Mouse (Mus musculus): ENCODE measurements around the gene Ctnnb1.

DNA sequence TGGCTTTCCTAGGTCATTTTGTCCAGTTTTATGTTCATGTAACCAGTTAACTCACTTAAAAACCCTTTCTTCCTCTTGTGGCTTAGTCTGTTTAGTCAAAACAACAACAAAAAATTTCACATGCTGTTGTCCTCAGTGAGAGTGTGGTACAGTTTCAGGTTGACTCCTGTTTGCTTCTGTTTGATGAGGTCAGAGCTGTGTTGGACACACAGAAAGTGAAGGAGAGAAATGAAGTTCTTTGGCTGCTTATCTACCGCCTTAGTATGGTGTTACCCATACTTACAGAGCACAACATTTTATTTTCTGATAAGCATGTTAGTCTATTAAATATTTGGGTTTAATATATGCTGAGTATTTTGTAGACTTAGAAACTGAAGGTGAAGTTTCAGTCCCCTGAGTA is 14.7 kb downstream of the Ctnnb1 start:
- TF ChIP-seq POLR2A (IDR thresholded peaks at IDR 0.05; ENCODE audit: control insufficient read depth, extremely low read depth, insufficient read depth, low read length, poor library complexity) (no peak), CTCF (IDR thresholded peaks at IDR 0.05; ENCODE audit: borderline replicate concordance, control insufficient read depth, extremely low read depth, insufficient read depth, low read length, poor library complexity) (no peak)

All from thymus, adult 2 months (tissue).